Mouse (Mus musculus): ENCODE measurements around the gene Acot4. TPM values are rescaled to one million over a fixed set of nuclear protein-coding genes. Genes with fewer than 3 reads are reported as not detected.

The Acot4 gene
- not detected for polyA plus RNA-seq (2017; shearing (Covaris generic))

GRCm38 (mm10) chr12:84038241-84038640 is at the start of gene Acot4:
Acot4 (plus strand) TSS chr12:84038379.

DNA sequence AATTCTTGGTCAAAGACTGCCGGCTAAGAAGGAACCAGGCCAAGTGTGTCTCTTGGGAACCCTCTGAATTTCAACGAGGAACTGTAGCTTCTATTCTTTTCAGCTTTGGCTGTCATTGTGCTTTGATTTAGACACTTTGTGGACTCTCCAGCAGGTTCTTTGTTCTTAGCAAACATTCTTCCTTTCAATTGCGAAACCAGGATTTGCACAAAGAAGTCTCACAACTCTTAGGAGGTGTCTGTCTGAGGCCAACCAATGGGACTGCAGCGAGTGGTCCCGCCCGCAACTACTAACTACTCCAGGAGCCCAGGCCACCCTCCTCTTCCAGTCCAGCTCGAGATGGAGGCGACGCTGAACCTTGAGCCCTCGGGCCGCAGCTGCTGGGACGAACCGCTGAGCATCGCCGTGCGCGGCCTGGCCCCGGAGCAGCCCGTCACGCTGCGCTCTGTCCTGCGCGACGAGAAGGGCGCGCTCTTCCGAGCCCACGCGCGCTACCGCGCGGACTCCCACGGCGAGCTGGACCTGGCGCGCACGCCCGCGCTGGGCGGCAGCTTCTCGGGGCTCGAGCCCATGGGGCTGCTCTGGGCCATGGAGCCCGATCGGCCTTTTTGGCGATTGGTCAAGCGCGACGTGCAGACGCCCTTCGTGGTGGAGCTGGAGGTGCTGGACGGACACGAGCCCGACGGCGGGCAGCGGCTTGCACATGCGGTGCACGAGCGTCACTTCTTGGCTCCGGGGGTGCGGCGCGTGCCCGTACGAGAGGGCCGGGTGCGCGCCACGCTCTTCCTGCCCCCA is 28.8 kb upstream of the Acot4 start, which contains the start of gene Acot1:
Gene Acot1, plus strand, starts transcription at position 320 of the 795 bp plus-strand sequence.

DNA sequence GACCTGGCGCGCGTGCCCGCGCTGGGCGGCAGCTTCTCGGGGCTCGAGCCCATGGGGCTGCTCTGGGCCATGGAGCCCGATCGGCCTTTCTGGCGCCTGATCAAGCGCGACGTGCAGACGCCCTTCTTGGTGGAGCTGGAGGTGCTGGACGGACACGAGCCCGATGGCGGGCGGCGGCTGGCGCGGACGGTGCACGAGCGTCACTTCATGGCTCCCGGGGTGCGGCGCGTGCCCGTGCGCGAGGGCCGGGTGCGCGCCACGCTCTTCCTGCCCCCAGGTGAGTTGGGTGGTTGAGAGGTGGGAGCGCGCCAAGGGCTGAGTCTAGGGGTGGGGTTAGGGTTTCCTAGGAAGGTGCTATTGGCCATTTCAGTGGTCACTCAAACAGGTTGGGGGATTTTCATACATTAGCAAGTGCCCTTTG is 522 bp downstream of the Acot4 start, which contains the start of gene Gm49366:
Gene Gm49366, plus strand, starts transcription at position 245 of the 421 bp plus-strand sequence.

GRCm38 (mm10) chr12:84051937-84052474 is 13.8 kb downstream of the Acot4 start, which contains the start of gene Acot3:
Acot3 (plus strand) TSS chr12:84052144.

DNA sequence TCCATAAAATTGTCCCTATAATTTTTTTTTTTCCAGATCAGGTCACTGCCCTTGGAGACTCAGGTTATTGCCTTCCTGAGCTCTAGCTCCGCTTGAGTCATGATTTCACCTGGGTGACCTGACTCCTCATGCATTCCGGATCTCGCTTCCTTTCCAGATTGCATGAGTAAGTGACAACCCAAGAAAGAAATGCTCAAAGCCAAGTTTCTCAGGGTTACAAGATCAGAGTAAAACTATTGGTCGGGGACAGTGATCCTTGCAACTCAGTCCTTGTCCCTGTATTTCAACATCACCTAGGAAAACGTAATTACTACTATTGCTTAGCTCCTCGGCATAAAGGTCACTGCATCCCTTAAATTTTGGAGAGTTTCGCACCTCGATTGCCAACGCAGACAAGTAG is 30.8 kb downstream of the Acot4 start, which contains the start of gene Acot5:
Gene Acot5, plus strand, starts transcription at position 340 of the 400 bp plus-strand sequence.

Other genes with a start within 250 kb of the Acot4 start
- 41.6 TPM for gene Numb, start 116.4 kb upstream of the Acot4 start, polyA plus RNA-seq (2017; shearing (Covaris generic))
- gene Riox1, start 87.8 kb upstream of the Acot4 start, polyA plus RNA-seq (2017; shearing (Covaris generic)), result 2.0 TPM
- not detected for gene Heatr4, start 53.5 kb upstream of the Acot4 start, polyA plus RNA-seq (2017; shearing (Covaris generic))
- 1.5 TPM for gene Acot2, start 50.5 kb upstream of the Acot4 start, polyA plus RNA-seq (2017; shearing (Covaris generic))
- not detected for gene Acot1, start 28.9 kb upstream of the Acot4 start, polyA plus RNA-seq (2017; shearing (Covaris generic))
- not detected for gene Gm49366, start 556 bp downstream of the Acot4 start, polyA plus RNA-seq (2017; shearing (Covaris generic))
- not detected for gene Acot3, start 13.8 kb downstream of the Acot4 start, polyA plus RNA-seq (2017; shearing (Covaris generic))
- not detected for gene Acot5, start 30.9 kb downstream of the Acot4 start, polyA plus RNA-seq (2017; shearing (Covaris generic))
- gene Acot6, start 62.3 kb downstream of the Acot4 start, polyA plus RNA-seq (2017; shearing (Covaris generic)), result 0.75 TPM
- 0.86 TPM for gene Dnal1, start 76.0 kb downstream of the Acot4 start, polyA plus RNA-seq (2017; shearing (Covaris generic))
- not detected for gene Pnma1, start 110.1 kb downstream of the Acot4 start, polyA plus RNA-seq (2017; shearing (Covaris generic))
- 28.9 TPM for gene Elmsan1, start 180.5 kb downstream of the Acot4 start, polyA plus RNA-seq (2017; shearing (Covaris generic))
- gene Ptgr2, start 246.9 kb downstream of the Acot4 start, polyA plus RNA-seq (2017; shearing (Covaris generic)), result 38.0 TPM